Mouse (Mus musculus): ENCODE results near the gene Olfr16. TPM values are rescaled to one million over a fixed set of nuclear protein-coding genes. Genes with fewer than 3 reads are reported as not detected.

The Olfr16 gene
- not detected for total RNA-seq (2021)
- long read RNA-seq, experiment 1: 0 reads
- long read RNA-seq, experiment 2: 0 reads

- DNase-seq (ENCODE audit: low spot score in 2 of 2): no peak
Measured at GRCm38 (mm10) chr1:172950160-172950559, at the start of gene Olfr16. Gene Olfr16, plus strand, starts transcription at chr1:172950409.

- no peak for DNase-seq (ENCODE audit: low spot score in 2 of 2)
Measured at GRCm38 (mm10) chr1:172903313-172903712, 46.9 kb upstream of the Olfr16 start.

GRCm38 (mm10) chr1:172917115-172917514 is 33.1 kb upstream of the Olfr16 start:
- DNase-seq (ENCODE audit: low spot score in 2 of 2): no peak

- DNase-seq (ENCODE audit: low spot score in 2 of 2): no peak
Measured at GRCm38 (mm10) chr1:172918450-172918849, 31.8 kb upstream of the Olfr16 start.

GRCm38 (mm10) chr1:172932197-172932596 is 18.0 kb upstream of the Olfr16 start:
- no peak for DNase-seq (ENCODE audit: low spot score in 2 of 2)

GRCm38 (mm10) chr1:172951171-172951720 is 1.0 kb downstream of the Olfr16 start:
- DNase-seq (ENCODE audit: low spot score in 2 of 2): no peak

- no peak for DNase-seq (ENCODE audit: low spot score in 2 of 2)
Measured at GRCm38 (mm10) chr1:172955376-172955775, 5.2 kb downstream of the Olfr16 start.

- DNase-seq (ENCODE audit: low spot score in 2 of 2): peak; percentile 23 to 33
Measured at GRCm38 (mm10) chr1:172960452-172960851, 10.2 kb downstream of the Olfr16 start.

- DNase-seq (ENCODE audit: low spot score in 2 of 2): no peak
Measured at GRCm38 (mm10) chr1:172989794-172990634, 39.8 kb downstream of the Olfr16 start.

GRCm38 (mm10) chr1:172990635-172991009 is 40.4 kb downstream of the Olfr16 start:
- DNase-seq (ENCODE audit: low spot score in 2 of 2): no peak

Other genes with a start within 250 kb of the Olfr16 start
- gene Apcs, start 55.4 kb upstream of the Olfr16 start, total RNA-seq (2021): not detected
- not detected for gene Olfr1408, start 187.0 kb downstream of the Olfr16 start, total RNA-seq (2021)
- gene Olfr1406, start 240.2 kb downstream of the Olfr16 start, total RNA-seq (2021): not detected
- not detected for gene Olfr218, start 247.4 kb downstream of the Olfr16 start, total RNA-seq (2021)

Data from left cerebral cortex, adult 18-20 months (tissue).